Mouse (Mus musculus) myocyte (in vitro differentiated cells): Measurements from ENCODE around the gene Myh6. TPM values are rescaled to one million over a fixed set of nuclear protein-coding genes. Genes with fewer than 3 reads are reported as not detected.
A peak's percentile ranks its signal among the peaks of the same experiment; 100 is the strongest.

Experiments
- H3K27me3 ChIP-seq: one replicate; pipeline ENCODE4 v1.6.1; 2011; ENCODE audit not compliant: control insufficient read depth, insufficient read depth, insufficient read length
- H3K36me3 ChIP-seq: one replicate; pipeline ENCODE4 v1.6.1; 2011; ENCODE audit not compliant: control insufficient read depth, insufficient read depth
- H3K4me2 ChIP-seq: one replicate; pipeline ENCODE4 v1.6.1; 2011; ENCODE audit warnings: low read depth, control low read depth
- H3K4me3 ChIP-seq: one replicate; pipeline ENCODE4 v1.5.1; 2011; ENCODE audit warnings: mild to moderate bottlenecking, control low read depth, moderate library complexity
- H3K79me2 ChIP-seq: one replicate; pipeline ENCODE4 v1.6.1; 2011; ENCODE audit not compliant: control insufficient read depth, insufficient read depth
- H3ac ChIP-seq: one replicate; pipeline ENCODE4 v1.6.1; 2011; ENCODE audit not compliant: control insufficient read depth, insufficient read length
- CEBPB ChIP-seq: IDR thresholded peaks from 2 replicates; pipeline ENCODE4 v1.6.1; 2011; ENCODE audit warnings: mild to moderate bottlenecking, moderate library complexity; ENCODE audit not compliant: poor library complexity, insufficient read depth, severe bottlenecking
- E2F4 ChIP-seq: IDR thresholded peaks from one replicate; pipeline ENCODE4 v1.6.1; 2011; ENCODE audit warnings: mild to moderate bottlenecking, control low read depth, moderate library complexity; ENCODE audit not compliant: insufficient read depth
- MAX ChIP-seq: IDR thresholded peaks from one replicate; pipeline ENCODE4 v1.6.1; 2011; ENCODE audit warnings: low read depth, mild to moderate bottlenecking, control low read depth
- MYOD1 ChIP-seq, 3 experiments: IDR thresholded peaks; one replicate each; pipeline ENCODE4 v1.6.1; 2011; ENCODE audit warnings: control low read depth in 2 of 3, low read depth in 2 of 3, mild to moderate bottlenecking in 2 of 3, moderate library complexity in 1 of 3; ENCODE audit not compliant: insufficient read length in 2 of 3, control insufficient read depth in 1 of 3
- MYOG ChIP-seq, 3 experiments: IDR thresholded peaks; one replicate each; pipeline ENCODE4 v1.6.1; 2011; ENCODE audit warnings: control low read depth in 2 of 3, low read depth in 2 of 3, mild to moderate bottlenecking in 2 of 3; ENCODE audit not compliant: insufficient read length in 2 of 3, control insufficient read depth in 1 of 3, insufficient read depth in 1 of 3
- POLR2A ChIP-seq: IDR thresholded peaks from one replicate; pipeline ENCODE4 v1.6.1; 2011; ENCODE audit warnings: low read depth, mild to moderate bottlenecking, control low read depth, moderate library complexity; ENCODE audit not compliant: insufficient read length
- POLR2AphosphoS2 ChIP-seq: IDR thresholded peaks from one replicate; pipeline ENCODE4 v1.6.1; 2011; ENCODE audit warnings: low read depth, control low read depth; ENCODE audit not compliant: insufficient read length
- REST ChIP-seq: IDR thresholded peaks from one replicate; pipeline ENCODE4 v1.6.1; 2011; ENCODE audit warnings: mild to moderate bottlenecking, control low read depth, moderate library complexity; ENCODE audit not compliant: insufficient read depth, insufficient read length
- SRF ChIP-seq: IDR thresholded peaks from one replicate; pipeline ENCODE4 v1.6.1; 2011; ENCODE audit warnings: low read depth; ENCODE audit not compliant: control insufficient read depth, insufficient read length
- TCF12 ChIP-seq: IDR thresholded peaks from one replicate; pipeline ENCODE4 v1.6.1; 2011; ENCODE audit warnings: mild to moderate bottlenecking, control low read depth; ENCODE audit not compliant: poor library complexity, insufficient read depth, severe bottlenecking
- TCF3 ChIP-seq: IDR thresholded peaks from one replicate; pipeline ENCODE4 v1.6.1; 2011; ENCODE audit warnings: low read depth, control low read depth; ENCODE audit not compliant: insufficient read length
- USF1 ChIP-seq: IDR thresholded peaks from one replicate; pipeline ENCODE4 v1.6.1; 2011; ENCODE audit warnings: low read depth, mild to moderate bottlenecking, control low read depth, moderate library complexity
- polyA plus RNA-seq: library from polyadenylated mRNA; unstranded; fragments of >200 nt; fragmentation: generic; extraction: Trizol; gene quantifications from one replicate; pipeline ENCODE4 v1.2.1, GENCODE M21; 2012; ENCODE audit warnings: missing spikeins

Gene Myh6
- polyA plus RNA-seq, 1 experiment, result 15.0 TPM

DNA sequence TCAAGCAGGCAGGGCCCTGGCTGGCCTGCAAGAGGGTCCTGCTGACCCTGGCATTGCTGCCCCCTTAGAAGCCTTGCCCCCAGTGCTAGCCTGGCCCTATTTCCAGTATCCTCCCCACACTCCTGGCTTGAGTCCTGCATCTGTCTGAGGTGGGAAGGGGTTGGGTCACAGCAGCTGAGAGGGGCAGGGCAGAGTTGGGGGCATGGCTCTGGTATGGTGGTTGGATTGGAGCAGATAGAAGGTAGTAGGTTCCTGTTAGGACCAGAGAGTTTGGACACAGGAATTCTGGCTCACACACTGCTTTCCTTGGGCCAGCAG, 28.1 kb upstream of the Myh6 start:
- peak overlapping the region; percentile 22 for H3K4me2 ChIP-seq
- H3ac ChIP-seq, result no peak overlapping the region
- no peaks in the 10 kb centered on the region for H3K36me3 ChIP-seq
- H3K79me2 ChIP-seq, result no peaks in the 10 kb centered on the region
- H3K4me3 ChIP-seq, result no peak overlapping the region
- H3K27me3 ChIP-seq, result peaks cover 13% of the 10 kb centered on the region
- TF ChIP-seq MAX (no peak), USF1 (no peak), MYOG (IDR thresholded peaks at IDR 0.05; ENCODE audit: control insufficient read depth in 1 of 3, insufficient read depth in 1 of 3, insufficient read length in 2 of 3, low read depth in 2 of 3) (peak in 1 of 3 experiments; percentile 75), POLR2AphosphoS2 (no peak), CEBPB (no peak), REST (no peak), POLR2A (no peak), TCF12 (no peak), MYOD1 (IDR thresholded peaks at IDR 0.05; ENCODE audit: control insufficient read depth in 1 of 3, insufficient read length in 2 of 3, low read depth in 2 of 3) (peak in 2 of 3 experiments; percentile 51 to 80), E2F4 (no peak)

DNA sequence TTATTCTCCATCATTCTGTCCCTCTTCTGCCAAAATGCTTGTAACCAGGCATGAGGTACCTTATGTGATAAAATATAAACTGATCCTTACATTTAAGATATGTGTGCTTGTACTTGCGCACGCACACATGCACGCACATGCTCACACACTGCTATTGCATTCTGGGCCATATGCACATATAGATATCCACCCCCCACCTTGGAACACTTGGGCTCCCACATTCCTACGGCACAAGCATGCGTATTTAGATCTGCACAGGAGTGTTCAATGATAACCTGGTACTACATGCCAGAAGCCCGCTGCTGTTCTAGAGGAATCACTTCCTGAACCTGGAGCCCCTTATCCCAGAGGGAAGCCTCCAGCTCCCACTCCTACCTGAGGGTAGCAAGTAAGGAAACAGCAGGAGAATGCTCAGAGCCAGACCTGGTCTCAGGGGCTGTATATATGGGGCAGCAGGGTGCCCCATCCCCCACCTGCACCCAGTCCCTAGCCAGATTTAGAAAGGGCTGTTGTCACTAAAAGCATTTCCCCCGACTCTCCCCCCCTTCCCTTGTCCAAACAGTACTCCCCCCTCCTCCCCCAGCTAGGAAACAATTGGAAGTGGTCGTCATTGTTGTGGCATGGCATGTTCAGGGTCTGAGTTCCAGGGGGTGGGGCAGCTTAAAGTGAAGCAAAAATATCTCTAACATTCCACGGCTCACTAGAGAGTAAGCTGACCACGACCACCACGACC, 27.6 kb upstream of the Myh6 start, which contains the start of gene Myh7:
Myh7 (minus strand) TSS at position 491 of the 733 bp plus-strand sequence.
- H3K79me2 ChIP-seq, result no peaks in the 10 kb centered on the region
- H3K27me3 ChIP-seq, result peaks cover 13% of the 10 kb centered on the region
- no peak within 1 kb of the TSS for H3K4me3 ChIP-seq
- no peak for TF ChIP-seq E2F4
- no peak for TF ChIP-seq MYOD1 (IDR thresholded peaks at IDR 0.05; ENCODE audit: control insufficient read depth in 1 of 3, insufficient read length in 2 of 3, low read depth in 2 of 3)
- TF ChIP-seq USF1, result no peak
- no peak for TF ChIP-seq TCF3
- TF ChIP-seq POLR2A, result no peak
- TF ChIP-seq MYOG (IDR thresholded peaks at IDR 0.05; ENCODE audit: control insufficient read depth in 1 of 3, insufficient read depth in 1 of 3, insufficient read length in 2 of 3, low read depth in 2 of 3), result no peak
- no peak for TF ChIP-seq TCF12
- no peaks in the 10 kb centered on the region for H3K36me3 ChIP-seq
- H3ac ChIP-seq, result no peak within 1 kb of the TSS
- peak within 1 kb of the TSS; percentile 66 for H3K4me2 ChIP-seq

DNA sequence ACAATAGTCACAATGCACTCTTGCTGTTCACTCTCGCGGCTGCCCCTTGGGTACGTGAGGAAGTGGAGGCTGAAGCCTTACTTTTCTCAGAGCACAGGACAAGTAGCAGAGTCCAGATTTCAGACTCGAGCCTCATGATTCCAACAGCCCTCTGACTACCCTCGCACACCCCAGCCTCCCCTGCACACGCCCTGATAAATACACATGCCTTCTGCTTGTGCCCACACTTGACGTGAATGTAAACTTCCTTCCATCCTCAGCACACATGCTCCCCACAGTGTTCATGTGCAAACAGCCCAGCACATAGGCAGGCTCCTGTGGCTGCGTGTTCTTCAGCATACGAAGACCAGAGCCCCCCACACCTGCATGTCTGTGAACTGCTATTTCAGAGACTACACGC, 26.9 kb upstream of the Myh6 start:
- Histone ChIP-seq H3ac (no peak overlapping the region), H3K79me2 (no peaks in the 10 kb centered on the region), H3K36me3 (no peaks in the 10 kb centered on the region), H3K27me3 (peaks cover 13% of the 10 kb centered on the region), H3K4me2 (peak overlapping the region; percentile 66), H3K4me3 (no peak overlapping the region)
- TF ChIP-seq USF1, result no peak
- TF ChIP-seq SRF, result no peak
- TF ChIP-seq TCF12, result no peak
- no peak for TF ChIP-seq POLR2AphosphoS2
- no peak for TF ChIP-seq MAX
- no peak for TF ChIP-seq REST
- TF ChIP-seq MYOD1 (IDR thresholded peaks at IDR 0.05; ENCODE audit: control insufficient read depth in 1 of 3, insufficient read length in 2 of 3, low read depth in 2 of 3), result no peak
- TF ChIP-seq POLR2A, result no peak
- no peak for TF ChIP-seq TCF3
- TF ChIP-seq E2F4, result no peak
- TF ChIP-seq CEBPB, result no peak
- TF ChIP-seq MYOG (IDR thresholded peaks at IDR 0.05; ENCODE audit: control insufficient read depth in 1 of 3, insufficient read depth in 1 of 3, insufficient read length in 2 of 3, low read depth in 2 of 3), result no peak

DNA sequence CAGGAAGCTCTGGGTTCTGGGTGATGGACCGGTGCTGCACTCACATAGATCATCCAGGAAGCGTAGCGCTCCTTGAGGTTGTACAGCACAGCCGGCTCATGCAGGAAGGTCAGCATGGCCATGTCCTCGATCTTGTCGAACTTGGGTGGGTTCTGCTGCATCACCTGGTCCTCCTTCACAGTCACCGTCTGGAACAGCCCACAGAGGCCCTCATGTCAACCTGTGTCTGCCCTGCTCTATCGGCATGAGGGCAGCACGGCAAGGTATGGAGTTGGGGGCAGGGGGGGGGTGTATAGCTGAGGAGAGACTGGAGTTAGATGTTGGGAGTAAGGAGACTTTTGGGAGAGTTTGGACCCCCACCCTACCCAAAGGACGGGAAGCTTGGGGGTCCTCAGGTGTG, 25.5 kb upstream of the Myh6 start:
- Histone ChIP-seq H3K4me3 (no peak overlapping the region), H3K36me3 (no peaks in the 10 kb centered on the region), H3K4me2 (peak overlapping the region; percentile 5), H3K27me3 (peaks cover 18% of the 10 kb centered on the region), H3ac (no peak overlapping the region), H3K79me2 (no peaks in the 10 kb centered on the region)
- no peak for TF ChIP-seq MYOG (IDR thresholded peaks at IDR 0.05; ENCODE audit: control insufficient read depth in 1 of 3, insufficient read depth in 1 of 3, insufficient read length in 2 of 3, low read depth in 2 of 3)
- TF ChIP-seq USF1, result no peak
- TF ChIP-seq E2F4, result no peak
- no peak for TF ChIP-seq REST
- TF ChIP-seq CEBPB, result no peak
- TF ChIP-seq MYOD1 (IDR thresholded peaks at IDR 0.05; ENCODE audit: control insufficient read depth in 1 of 3, insufficient read length in 2 of 3, low read depth in 2 of 3), result no peak
- no peak for TF ChIP-seq POLR2AphosphoS2
- TF ChIP-seq TCF3, result no peak
- no peak for TF ChIP-seq TCF12
- no peak for TF ChIP-seq MAX
- TF ChIP-seq SRF, result no peak
- TF ChIP-seq POLR2A, result no peak
